Mouse (Mus musculus) ovary, adult 2 months (tissue): ENCODE data around the gene Fam177a. TPM values are rescaled to one million over a fixed set of nuclear protein-coding genes. Genes with fewer than 3 reads are reported as not detected.

ENCODE experiments used
- polyA plus RNA-seq: library from polyadenylated mRNA; depleted of rRNA; stranded (reverse); fragments of >200 nt; gene quantifications from 2 replicates; pipeline ENCODE4 v1.2.3, GENCODE M21; 2012; rRNA removed

Fam177a gene
- polyA plus RNA-seq, result 3.4 and 6.5 TPM in 2 replicates

GRCm38 (mm10) chr12:55124242-55124641, at the start of gene Fam177a:
TSS of gene Fam177a (plus strand) at chr12:55124469.

DNA sequence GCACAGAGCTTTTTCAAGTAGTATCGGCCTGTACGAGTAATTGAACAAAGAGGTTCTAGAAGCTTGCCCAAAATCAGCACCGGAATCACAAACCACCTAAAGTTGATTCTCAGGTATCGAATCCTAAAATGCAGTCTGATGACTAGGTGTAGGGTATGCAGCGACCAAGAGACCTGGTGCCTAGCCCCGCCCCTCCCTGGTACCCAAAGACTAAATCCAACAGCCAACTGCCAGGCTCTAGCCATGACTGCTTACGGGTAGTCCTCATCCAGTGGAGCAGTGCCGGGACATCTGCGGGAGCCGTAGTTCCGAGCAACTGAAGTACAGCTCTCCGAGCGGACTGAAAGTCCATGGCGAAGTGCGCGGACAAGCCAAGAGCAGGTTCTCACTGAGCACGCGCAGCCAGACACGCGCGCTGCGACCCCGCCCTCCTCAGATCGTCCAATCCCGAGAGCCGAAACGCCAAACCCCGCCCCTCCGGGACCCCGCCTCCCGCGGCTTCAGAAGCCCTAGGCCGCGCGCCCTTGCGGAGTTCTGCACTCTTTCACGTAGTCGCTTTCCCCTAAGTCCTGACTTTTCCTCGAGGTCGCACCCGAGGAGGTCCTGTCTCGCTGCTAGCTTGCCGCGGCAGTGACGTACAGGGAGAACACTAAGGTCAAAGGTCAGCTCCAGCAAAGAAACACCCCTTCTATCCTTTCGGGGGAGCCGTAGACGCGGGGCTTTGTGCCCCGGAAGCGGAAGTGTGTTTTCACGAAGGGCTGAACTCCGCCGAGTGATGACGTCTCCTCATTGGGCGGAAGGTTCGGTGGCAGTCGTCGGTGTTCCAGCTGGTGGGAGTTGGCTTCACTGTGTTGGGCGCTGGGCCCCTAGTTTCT, 44.3 kb upstream of the Fam177a start, which contains the start of the genes 2700097O09Rik and Srp54a:
TSS of gene 2700097O09Rik (minus strand) at position 385 of the 875 bp plus-strand sequence.
TSS of gene Srp54a (plus strand) at position 537 of the 875 bp plus-strand sequence.

GRCm38 (mm10) chr12:55154559-55155448, 30.5 kb downstream of the Fam177a start, which contains the start of gene Srp54b:
TSS of gene Srp54b (plus strand) at chr12:55155104.

Other genes starting within 250 kb of the Fam177a start
- not detected in 2 replicates for gene Gm20403, start 137.9 kb upstream of the Fam177a start, polyA plus RNA-seq
- 2.2 and 3.3 TPM in 2 replicates for gene Baz1a, start 110.1 kb upstream of the Fam177a start, polyA plus RNA-seq
- 3.9 and 5.0 TPM in 2 replicates for gene 2700097O09Rik, start 44.4 kb upstream of the Fam177a start, polyA plus RNA-seq
- gene Srp54a, start 44.2 kb upstream of the Fam177a start, polyA plus RNA-seq, result 17.1 and 25.0 TPM in 2 replicates
- gene Srp54b, start 30.6 kb downstream of the Fam177a start, polyA plus RNA-seq, result 16.8 and 41.4 TPM in 2 replicates
- gene 1700047I17Rik2, start 75.1 kb downstream of the Fam177a start, polyA plus RNA-seq, result not detected in 2 replicates
- 3.0 and 5.1 TPM in 2 replicates for gene Srp54c, start 105.7 kb downstream of the Fam177a start, polyA plus RNA-seq
- gene 1110008L16Rik, start 175.1 kb downstream of the Fam177a start, polyA plus RNA-seq, result 5.0 and 6.0 TPM in 2 replicates
- 1.1 TPM in 2 replicates for gene Ppp2r3c, start 178.5 kb downstream of the Fam177a start, polyA plus RNA-seq